Mouse (Mus musculus) MEL (cell line): ENCODE results near the gene B3gnt6.

ENCODE experiments used
- CTCF ChIP-seq, 3 experiments: IDR thresholded peaks in 2 of 3; conservative IDR thresholded peaks in 1 of 3; 2 replicates each; pipeline ENCODE4 v1.5.1; 2011 to 2012; ENCODE audit warnings: low read length in 3 of 3, low read depth in 2 of 3, mild to moderate bottlenecking in 2 of 3, improper control_type of control experiment in 1 of 3, inconsistent platforms in 1 of 3, mixed read lengths in 1 of 3, moderate library complexity in 1 of 3; ENCODE audit not compliant: control insufficient read depth in 1 of 3, insufficient read depth in 1 of 3, poor library complexity in 1 of 3, severe bottlenecking in 1 of 3
- EP300 ChIP-seq, 2 experiments: IDR thresholded peaks; 2 replicates each; pipeline ENCODE4 v1.6.1; 2011; ENCODE audit warnings: improper control_type of control experiment in 2 of 2, low read length in 2 of 2, low read depth in 1 of 2, mild to moderate bottlenecking in 1 of 2
- GATA1 ChIP-seq: IDR thresholded peaks from 2 replicates; pipeline ENCODE4 v1.6.1; 2011; ENCODE audit warnings: low read depth, low read length, improper control_type of control experiment
- HCFC1 ChIP-seq: IDR thresholded peaks from 2 replicates; pipeline ENCODE4 v1.6.1; 2012; ENCODE audit warnings: low read depth, mild to moderate bottlenecking, inconsistent platforms, low read length, improper control_type of control experiment, moderate library complexity
- JUND ChIP-seq: IDR thresholded peaks from 2 replicates; pipeline ENCODE4 v1.6.1; 2011; ENCODE audit warnings: low read depth, mild to moderate bottlenecking, improper control_type of control experiment, low read length
- KAT2A ChIP-seq: conservative IDR thresholded peaks from 2 replicates; pipeline ENCODE4 v1.6.1; 2012; ENCODE audit warnings: low read depth, low read length, improper control_type of control experiment, inconsistent platforms
- MAFK ChIP-seq: IDR thresholded peaks from 2 replicates; pipeline ENCODE4 v1.6.1; 2011; ENCODE audit warnings: low read depth, mild to moderate bottlenecking, low read length, improper control_type of control experiment, borderline replicate concordance
- TAL1 ChIP-seq: IDR thresholded peaks from 2 replicates; pipeline ENCODE4 v1.6.1; 2012; ENCODE audit warnings: mild to moderate bottlenecking, inconsistent platforms, low read length, moderate library complexity, mixed read lengths
- UBTF ChIP-seq: IDR thresholded peaks from 2 replicates; pipeline ENCODE4 v1.6.1; 2012; ENCODE audit warnings: low read depth, mild to moderate bottlenecking, inconsistent platforms, low read length, improper control_type of control experiment, moderate library complexity, borderline replicate concordance; ENCODE audit not compliant: insufficient read depth
- ZKSCAN1 ChIP-seq: IDR thresholded peaks from 2 replicates; pipeline ENCODE4 v1.6.1; 2012; ENCODE audit warnings: low read depth, mild to moderate bottlenecking, inconsistent platforms, low read length, improper control_type of control experiment, moderate library complexity

DNA sequence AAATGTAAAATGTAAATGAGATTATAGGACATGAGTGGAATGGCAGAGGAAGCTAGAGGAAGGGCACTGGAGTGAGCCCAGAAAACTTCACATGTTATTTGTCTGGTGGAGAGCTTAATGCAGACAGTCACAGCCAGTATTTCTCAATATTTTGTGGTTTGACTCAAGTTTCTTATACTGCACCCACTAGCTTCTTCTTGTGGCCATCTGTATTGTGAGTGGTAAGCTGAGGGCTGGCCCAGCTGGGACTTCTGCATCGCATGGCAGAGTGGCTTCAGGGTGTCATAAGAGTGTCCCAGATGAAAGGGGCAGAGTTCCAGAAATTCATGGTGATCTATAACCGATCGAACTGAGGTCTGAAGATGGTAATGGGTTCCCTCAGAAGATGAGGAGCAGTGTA, 1.1 kb upstream of the B3gnt6 start:
- TF ChIP-seq TAL1 (no peak), CTCF (IDR thresholded peaks at IDR 0.05 in 2 of 3, conservative IDR thresholded peaks at IDR 0.05 in 1 of 3; ENCODE audit: control insufficient read depth in 1 of 3, insufficient read depth in 1 of 3, low read depth in 2 of 3, low read length in 3 of 3, poor library complexity in 1 of 3, severe bottlenecking in 1 of 3) (no peak), GATA1 (no peak), HCFC1 (no peak), JUND (no peak), KAT2A (no peak), MAFK (no peak), UBTF (no peak), ZKSCAN1 (no peak), EP300 (IDR thresholded peaks at IDR 0.05; ENCODE audit: low read depth in 1 of 2, low read length in 2 of 2) (no peak)
